Mouse (Mus musculus): ENCODE data around the gene Sspn.

GRCm38 (mm10) chr6:145958070-145958469 lies 26.6 kb downstream of the Sspn start:
- TF ChIP-seq GATA1 (IDR thresholded peaks at IDR 0.05; ENCODE audit: borderline replicate concordance, low read length) (no peak), FLI1 (IDR thresholded peaks at IDR 0.05; ENCODE audit: low read length) (no peak)

Data from megakaryocyte, embryonic 14.5 days (primary cell).